In the genomic region with DNA sequence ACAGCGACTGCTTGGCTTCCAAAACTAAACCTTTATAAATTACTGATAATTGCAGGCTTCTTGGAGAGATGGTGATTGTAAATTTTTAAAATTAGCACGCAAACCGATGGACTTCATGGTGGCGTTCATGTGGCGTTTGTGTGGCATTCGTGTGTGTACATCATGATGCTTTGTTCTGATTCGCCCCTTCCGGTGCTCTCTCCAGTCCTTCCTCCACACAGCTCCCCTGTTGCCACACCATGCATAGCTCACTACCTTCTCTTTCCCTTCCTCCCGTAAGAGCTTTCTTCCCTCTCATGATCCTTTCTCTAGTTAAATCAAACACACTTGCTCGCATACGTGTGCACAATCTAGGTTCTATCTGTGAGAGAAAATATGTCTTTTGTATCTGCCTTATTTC, we compare ENCODE assay signal across 22 mouse cellular contexts. TPM values are rescaled to one million over a fixed set of nuclear protein-coding genes. Genes with fewer than 3 reads are reported as not detected.
DNase-seq lines count a peak whose midpoint lies in the region; ATAC-seq and TF ChIP-seq lines count a peak whose summit lies in the region.
"Had no signal": no experiment of that assay in that cellular context is flagged by ENCODE, and none has a peak within 500 bp of the region (broad histone marks: within the 10 kb centered on the region; RNA-seq: fewer than 3 reads in every experiment).

No protein-coding gene starts in this region.

- no peak overlapping the region for H3K4me2 ChIP-seq in intestine, postnatal 0 days (replicated peaks; ENCODE audit: low read depth)
- H3K4me2 ChIP-seq: embryonic facial prominence, embryonic 12.5 days; forebrain, embryonic 13.5 days; forebrain, embryonic 15.5 days had no signal

- H3K4me3 ChIP-seq in layer of hippocampus, adult 2 months, result no peak overlapping the region
- no peak overlapping the region for H3K4me3 ChIP-seq in intestine, postnatal 0 days (ENCODE audit: low read depth, low read length)
- H3K4me3 ChIP-seq: embryonic facial prominence, embryonic 10.5 days; embryonic facial prominence, embryonic 12.5 days; forebrain, embryonic 13.5 days; forebrain, embryonic 15.5 days had no signal

- H3K9ac ChIP-seq in intestine, postnatal 0 days (ENCODE audit: low read depth, low read length), result no peak overlapping the region
- H3K9ac ChIP-seq: embryonic facial prominence, embryonic 12.5 days; forebrain, embryonic 13.5 days; forebrain, embryonic 15.5 days had no signal

- H3K27ac ChIP-seq in layer of hippocampus, adult 2 months, result peak overlapping the region; percentile 66; the same call in 1 of the 2 replicates
- H3K27ac ChIP-seq in intestine, postnatal 0 days (ENCODE audit: low read depth, low read length), result no peak overlapping the region
- H3K27ac ChIP-seq: embryonic facial prominence, embryonic 10.5 days; embryonic facial prominence, embryonic 12.5 days; forebrain, embryonic 13.5 days; forebrain, embryonic 15.5 days had no signal

- no peaks in the 10 kb centered on the region for H3K27me3 ChIP-seq in intestine, postnatal 0 days (replicated peaks; ENCODE audit: control insufficient read depth, insufficient read depth, low read length)
- H3K27me3 ChIP-seq: CH12.LX; embryonic facial prominence, embryonic 12.5 days; forebrain, embryonic 13.5 days; forebrain, embryonic 15.5 days; Patski had no signal

- ATAC-seq in megakaryocyte progenitor cell, adult 5-6 weeks (replicated peaks; ENCODE audit: poor library complexity), result peak; percentile 46
- ATAC-seq in intestine, postnatal 0 days, result no peak
- ATAC-seq: activated CD4-positive, CD25-positive, alpha-beta regulatory T cell, adult 4 months; CD4-positive, CD25-positive, alpha-beta regulatory T cell, adult 4 months; forebrain, embryonic 13.5 days; forebrain, embryonic 15.5 days; Patski had no signal

- H3K4me1 ChIP-seq in intestine, postnatal 0 days (replicated peaks; ENCODE audit: control insufficient read depth, insufficient read depth, low read length), result no peaks in the 10 kb centered on the region
- H3K4me1 ChIP-seq: embryonic facial prominence, embryonic 10.5 days; embryonic facial prominence, embryonic 12.5 days had no signal

- TF ChIP-seq CTCF in layer of hippocampus, adult 2 months (conservative IDR thresholded peaks at IDR 0.05), result no peak
- no peak for TF ChIP-seq CTCF in intestine, postnatal 0 days (IDR thresholded peaks at IDR 0.05; ENCODE audit: low read depth)

- no peaks in the 10 kb centered on the region for H3K36me3 ChIP-seq in intestine, postnatal 0 days (ENCODE audit: control insufficient read depth, insufficient read depth)
- H3K36me3 ChIP-seq: embryonic facial prominence, embryonic 12.5 days; forebrain, embryonic 15.5 days had no signal

- 95% methylated on average over 11 of the region's 11 CpGs for WGBS in intestine, postnatal 0 days

- H3K9me3 ChIP-seq in intestine, postnatal 0 days (ENCODE audit: control insufficient read depth), result no peaks in the 10 kb centered on the region
- H3K9me3 ChIP-seq: embryonic facial prominence, embryonic 12.5 days; forebrain, embryonic 13.5 days; G1E had no signal

- no peak for DNase-seq in layer of hippocampus, adult 2 months (ENCODE audit: low spot score in 2 of 2)
- no peak for DNase-seq in layer of hippocampus, adult 9-10 months (ENCODE audit: low spot score)
- DNase-seq in frontal cortex, postnatal 25 days (ENCODE audit: low spot score in 2 of 2), result no peak
- DNase-seq: adrenal gland, adult 8-10 months; adrenal gland, postnatal 14 days; adrenal gland, postnatal 36 days; B cell, adult 2 months; cerebellum, adult 11-12 months; cerebellum, adult 9-10 months; cerebellum, postnatal 10 days; cerebellum, postnatal 25 days had no signal

RNA-seq across cellular contexts. Expression of a gene that starts 25.7 kb away (rescaled TPM):
- 100 to 1,000 TPM; 326 to 341 TPM for total RNA-seq in layer of hippocampus, adult 2 months (2021)
- total RNA-seq in megakaryocyte progenitor cell, adult 5-6 weeks (2015), result 47.2 and 67.1 TPM in 2 replicates
- 123 and 143 TPM in 2 replicates for total RNA-seq in megakaryocyte progenitor cell, adult 5-6 weeks (2017)
- 27.4 and 28.2 TPM in 2 replicates for polyA plus RNA-seq in intestine, postnatal 0 days (2015; fragmentation: Nextera tagmentation; extraction: Ambion mirVana)

RNA-seq across cellular contexts. Expression of a gene that starts 51.3 kb away (rescaled TPM):
- 10 to 100 TPM; 23.0 to 27.3 TPM for total RNA-seq in layer of hippocampus, adult 2 months (2021)
- 10.3 and 15.5 TPM in 2 replicates for total RNA-seq in megakaryocyte progenitor cell, adult 5-6 weeks (2015)
- total RNA-seq in megakaryocyte progenitor cell, adult 5-6 weeks (2017), result 11.7 and 13.6 TPM in 2 replicates
- 5.3 and 6.1 TPM in 2 replicates for polyA plus RNA-seq in intestine, postnatal 0 days (2015; fragmentation: Nextera tagmentation; extraction: Ambion mirVana)

RNA-seq across cellular contexts. Expression of a gene that starts 51.6 kb away (rescaled TPM):
- total RNA-seq in layer of hippocampus, adult 2 months (2021), result 100 to 1,000 TPM in 1 of 2 experiments, 10 to 100 TPM in 1; 91.3 to 104 TPM
- total RNA-seq in megakaryocyte progenitor cell, adult 5-6 weeks (2015), result 102 and 115 TPM in 2 replicates
- total RNA-seq in megakaryocyte progenitor cell, adult 5-6 weeks (2017), result 124 and 152 TPM in 2 replicates
- polyA plus RNA-seq in intestine, postnatal 0 days (2015; fragmentation: Nextera tagmentation; extraction: Ambion mirVana), result 35.2 and 39.6 TPM in 2 replicates
